Mouse (Mus musculus) liver, adult 10 weeks (tissue): Measurements from ENCODE around the gene Gm8773. TPM values are rescaled to one million over a fixed set of nuclear protein-coding genes. Genes with fewer than 3 reads are reported as not detected.

Experiments
- polyA plus RNA-seq: library from polyadenylated mRNA; stranded (reverse); fragments of 350-450 nt; fragmentation: Illumina TruSeq; extraction: RNeasy Lipid Tissue Mini Kit (QIAGEN cat#74804); gene quantifications from one replicate; pipeline ENCODE4 v1.2.3, GENCODE M21; 2014; ENCODE audit warnings: low read depth, low replicate concordance

Gm8773 gene
- polyA plus RNA-seq: not detected

GRCm38 (mm10) chr5:5573749-5574317, at the start of gene Gm8773:
Gm8773 (plus strand) TSS chr5:5573799.

GRCm38 (mm10) chr5:5559079-5559740, 14.4 kb upstream of the Gm8773 start, which contains the start of gene Gtpbp10:
Gtpbp10 (minus strand) TSS chr5:5559538.

Other genes starting within 250 kb of the Gm8773 start
- 0.61 TPM for gene Cdk14, start 153.5 kb upstream of the Gm8773 start, polyA plus RNA-seq
- gene 1700015F17Rik, start 94.7 kb upstream of the Gm8773 start, polyA plus RNA-seq: not detected
- 107 TPM for gene Cldn12, start 58.8 kb upstream of the Gm8773 start, polyA plus RNA-seq
- 27.0 TPM for gene Gtpbp10, start 14.3 kb upstream of the Gm8773 start, polyA plus RNA-seq
- 0.77 TPM for gene Cfap69, start 90.4 kb downstream of the Gm8773 start, polyA plus RNA-seq
- gene Steap2, start 120.8 kb downstream of the Gm8773 start, polyA plus RNA-seq: 14.2 TPM
- not detected for gene Steap1, start 175.5 kb downstream of the Gm8773 start, polyA plus RNA-seq